Mouse (Mus musculus): Measurements from ENCODE around the gene Rab40b. TPM values are rescaled to one million over a fixed set of nuclear protein-coding genes. Genes with fewer than 3 reads are reported as not detected.

Gene Rab40b
- total and polyA plus RNA-seq, 3 experiments, result 0.39 TPM; not detected in 2

GRCm38 (mm10) chr11:121340287-121340686 lies 47.8 kb downstream of the Rab40b start:
- no peak overlapping the region for H3K9ac ChIP-seq (ENCODE audit: control insufficient read depth, low read depth, low read length, poor library complexity, severe bottlenecking)
- peak overlapping the region; percentile 40 for H3K27ac ChIP-seq (ENCODE audit: control insufficient read depth, low read depth, low read length)
- no peaks in the 10 kb centered on the region for H3K9me3 ChIP-seq (replicated peaks; ENCODE audit: insufficient read depth, low read length)
- TF ChIP-seq TBP (IDR thresholded peaks at IDR 0.05; ENCODE audit: low read depth, low read length) (no peak), ELF1 (IDR thresholded peaks at IDR 0.05; ENCODE audit: low read depth, low read length) (peak; percentile 24; the same call in 1 of the 2 replicates), EP300 (IDR thresholded peaks at IDR 0.05; ENCODE audit: low read depth in 1 of 2, low read length in 2 of 2) (peak in 1 of 2 experiments; percentile 13; a peak in 1 of 4 replicates), HCFC1 (IDR thresholded peaks at IDR 0.05; ENCODE audit: low read depth, low read length) (peak; percentile 35; the same call in 1 of the 2 replicates)
- peak; percentile 52 for DNase-seq (ENCODE audit: low read depth, low spot score)
- no peak overlapping the region for H3K4me3 ChIP-seq (ENCODE audit: control insufficient read depth in 1 of 2, insufficient read depth in 1 of 2, low read depth in 2 of 2, low read length in 2 of 2)
- H3K4me1 ChIP-seq (ENCODE audit: control insufficient read depth in 1 of 2, insufficient read depth in 2 of 2, low read length in 2 of 2), result peaks cover 29% of the 10 kb centered on the region in 2 experiments
- H3K36me3 ChIP-seq (ENCODE audit: control insufficient read depth in 1 of 2, insufficient read depth in 2 of 2, low read length in 2 of 2), result peaks cover 36 to 46% of the 10 kb centered on the region in 2 experiments
- no peaks in the 10 kb centered on the region for H3K27me3 ChIP-seq (ENCODE audit: control insufficient read depth in 1 of 2, insufficient read depth in 2 of 2, low read length in 2 of 2)
- peaks cover 12% of the 10 kb centered on the region for H3K79me2 ChIP-seq (ENCODE audit: control insufficient read depth, insufficient read depth, low read length, poor library complexity)

- Histone ChIP-seq H3K4me3 (ENCODE audit: control insufficient read depth in 1 of 2, insufficient read depth in 1 of 2, low read depth in 2 of 2, low read length in 2 of 2) (no peak overlapping the region), H3K79me2 (ENCODE audit: control insufficient read depth, insufficient read depth, low read length, poor library complexity) (peaks cover 7% of the 10 kb centered on the region), H3K9me3 (replicated peaks; ENCODE audit: insufficient read depth, low read length) (no peaks in the 10 kb centered on the region), H3K36me3 (ENCODE audit: control insufficient read depth in 1 of 2, insufficient read depth in 2 of 2, low read length in 2 of 2) (peaks cover 41 to 46% of the 10 kb centered on the region in 2 experiments), H3K27ac (ENCODE audit: control insufficient read depth, low read depth, low read length) (peak overlapping the region; percentile 40), H3K27me3 (ENCODE audit: control insufficient read depth in 1 of 2, insufficient read depth in 2 of 2, low read length in 2 of 2) (no peaks in the 10 kb centered on the region), H3K4me1 (ENCODE audit: control insufficient read depth in 1 of 2, insufficient read depth in 2 of 2, low read length in 2 of 2) (peaks cover 29% of the 10 kb centered on the region in 2 experiments), H3K9ac (ENCODE audit: control insufficient read depth, low read depth, low read length, poor library complexity, severe bottlenecking) (no peak overlapping the region)
- peak; percentile 70 for DNase-seq (ENCODE audit: low read depth, low spot score)
- TF ChIP-seq RCOR1 (IDR thresholded peaks at IDR 0.05; ENCODE audit: low read depth, low read length) (no peak), GABPA (IDR thresholded peaks at IDR 0.05; ENCODE audit: low read depth, low read length) (no peak), MXI1 (IDR thresholded peaks at IDR 0.05; ENCODE audit: low read depth, low read length) (peak; percentile 59), SIN3A (IDR thresholded peaks at IDR 0.05; ENCODE audit: low read length) (peak; percentile 44; the same call in 1 of the 2 replicates), EP300 (IDR thresholded peaks at IDR 0.05; ENCODE audit: low read depth in 1 of 2, low read length in 2 of 2) (peak; percentile 72 to 73), RAD21 (IDR thresholded peaks at IDR 0.05; ENCODE audit: low read depth, low read length) (no peak), MYB (IDR thresholded peaks at IDR 0.05; ENCODE audit: low read depth, low read length) (peak; percentile 58; the same call in 1 of the 2 replicates), ZC3H11A (IDR thresholded peaks at IDR 0.05; ENCODE audit: low read depth, low read length) (no peak), MYC (IDR thresholded peaks at IDR 0.05; ENCODE audit: low read depth, low read length) (peak; percentile 80; the same call in 1 of the 2 replicates), SMC3 (IDR thresholded peaks at IDR 0.05; ENCODE audit: low read depth, low read length) (no peak), GATA1 (IDR thresholded peaks at IDR 0.05; ENCODE audit: low read depth, low read length) (0 out of 2 replicates have a peak, but pooled peaks have one; percentile 33), USF1 (IDR thresholded peaks at IDR 0.05; ENCODE audit: low read depth, low read length) (no peak), NELFE (IDR thresholded peaks at IDR 0.05; ENCODE audit: low read depth, low read length) (no peak), UBTF (IDR thresholded peaks at IDR 0.05; ENCODE audit: borderline replicate concordance, insufficient read depth, low read depth, low read length) (no peak), KAT2A (conservative IDR thresholded peaks at IDR 0.05; ENCODE audit: low read depth, low read length) (no peak)
Measured at GRCm38 (mm10) chr11:121339647-121340046, 48.4 kb downstream of the Rab40b start.
